Mouse (Mus musculus) CH12.LX (cell line): ENCODE measurements around the gene Fam151b.

ENCODE experiments used
- ELF1 ChIP-seq: IDR thresholded peaks from 2 replicates; pipeline ENCODE4 v1.6.1; 2014; ENCODE audit warnings: low read depth, mild to moderate bottlenecking, inconsistent platforms, low read length, improper control_type of control experiment
- ETS1 ChIP-seq: conservative IDR thresholded peaks from 2 replicates; pipeline ENCODE4 v1.6.1; 2012; ENCODE audit warnings: low read depth, mild to moderate bottlenecking, inconsistent platforms, low read length, improper control_type of control experiment, moderate library complexity
- GABPA ChIP-seq: IDR thresholded peaks from 2 replicates; pipeline ENCODE4 v1.6.1; 2012; ENCODE audit warnings: low read depth, low read length, improper control_type of control experiment, inconsistent platforms; ENCODE audit not compliant: insufficient replicate concordance
- MAZ ChIP-seq: IDR thresholded peaks from 2 replicates; pipeline ENCODE4 v1.6.1; 2012; ENCODE audit warnings: low read depth, mild to moderate bottlenecking, inconsistent platforms, low read length, improper control_type of control experiment, moderate library complexity
- POLR2A ChIP-seq: IDR thresholded peaks from 2 replicates; pipeline ENCODE4 v1.6.1; 2011; ENCODE audit warnings: low read depth, mild to moderate bottlenecking, improper control_type of control experiment, low read length
- POLR2AphosphoS2 ChIP-seq: IDR thresholded peaks from 2 replicates; pipeline ENCODE4 v1.6.1; 2011; ENCODE audit warnings: low read depth, low read length, improper control_type of control experiment
- ZMIZ1 ChIP-seq: IDR thresholded peaks from 2 replicates; pipeline ENCODE4 v1.6.1; 2012; ENCODE audit warnings: low read depth, mild to moderate bottlenecking, inconsistent platforms, low read length, improper control_type of control experiment

GRCm38 (mm10) chr13:92419630-92420029, 64.2 kb downstream of the Fam151b start:
- TF ChIP-seq ZMIZ1, result no peak
- TF ChIP-seq POLR2A, result no peak
- TF ChIP-seq ETS1, result no peak
- TF ChIP-seq GABPA, result no peak
- no peak for TF ChIP-seq ELF1
- no peak for TF ChIP-seq POLR2AphosphoS2
- TF ChIP-seq MAZ, result no peak
